Mouse (Mus musculus) B cell, adult 2 months (primary cell): ENCODE data around the gene Gmds.

Source experiments
- DNase-seq, 2 experiments: peaks; one replicate each; pipeline ENCODE4 v3.0.0; 2022

Gene Gmds

GRCm38 (mm10) chr13:32020455-32021249 is 317.9 kb downstream of the Gmds start:
- no peak for DNase-seq

GRCm38 (mm10) chr13:32019256-32019620 is 319.3 kb downstream of the Gmds start:
- DNase-seq: no peak

GRCm38 (mm10) chr13:32018518-32019255 is 319.9 kb downstream of the Gmds start:
- no peak for DNase-seq

GRCm38 (mm10) chr13:32008802-32009201 is 329.7 kb downstream of the Gmds start:
- no peak for DNase-seq

GRCm38 (mm10) chr13:32008116-32008641 is 330.4 kb downstream of the Gmds start:
- no peak for DNase-seq

GRCm38 (mm10) chr13:31993391-31993790 is 345.1 kb downstream of the Gmds start:
- DNase-seq: no peak

GRCm38 (mm10) chr13:31992409-31993201 is 345.9 kb downstream of the Gmds start:
- DNase-seq: no peak

- no peak for DNase-seq
Observed at GRCm38 (mm10) chr13:31981198-31981597, 357.3 kb downstream of the Gmds start.

- DNase-seq: no peak
Observed at GRCm38 (mm10) chr13:31978126-31978525, 360.4 kb downstream of the Gmds start.

- DNase-seq: no peak
Observed at GRCm38 (mm10) chr13:31974751-31975479, 363.6 kb downstream of the Gmds start.

GRCm38 (mm10) chr13:31971040-31971501 is 367.5 kb downstream of the Gmds start:
- no peak for DNase-seq

GRCm38 (mm10) chr13:31968272-31968671 is 370.3 kb downstream of the Gmds start:
- DNase-seq: no peak

GRCm38 (mm10) chr13:31966931-31967532 is 371.5 kb downstream of the Gmds start:
- no peak for DNase-seq

GRCm38 (mm10) chr13:31960514-31960913 is 378.0 kb downstream of the Gmds start:
- DNase-seq: no peak

GRCm38 (mm10) chr13:31958346-31959335 is 379.9 kb downstream of the Gmds start:
- DNase-seq: no peak

- peak; percentile 63 to 66 for DNase-seq
Observed at GRCm38 (mm10) chr13:31956584-31956983, 382.0 kb downstream of the Gmds start.

- no peak for DNase-seq
Observed at GRCm38 (mm10) chr13:31956112-31956511, 382.4 kb downstream of the Gmds start.

- DNase-seq: no peak
Observed at GRCm38 (mm10) chr13:31955171-31955570, 383.4 kb downstream of the Gmds start.

GRCm38 (mm10) chr13:31944676-31945210 is 393.8 kb downstream of the Gmds start:
- no peak for DNase-seq
